Mouse (Mus musculus): ENCODE measurements around the gene Tex36. TPM values are rescaled to one million over a fixed set of nuclear protein-coding genes. Genes with fewer than 3 reads are reported as not detected.

Gene Tex36
- not detected in 2 replicates for polyA plus RNA-seq (2015; fragmentation: Nextera tagmentation; extraction: Ambion mirVana)

- Histone ChIP-seq H3K4me2 (no peak within 1 kb of the TSS), H3K36me3 (no peaks in the 10 kb centered on the region), H3K9me3 (no peaks in the 10 kb centered on the region), H3K4me3 (no peak within 1 kb of the TSS), H3K27me3 (no peaks in the 10 kb centered on the region), H3K9ac (no peak within 1 kb of the TSS), H3K27ac (replicated peaks) (no peak within 1 kb of the TSS), H3K4me1 (replicated peaks) (peaks cover 2% of the 10 kb centered on the region; the same call in 1 of the 2 replicates)
- 65% methylated on average over 2 of the region's 2 CpGs for WGBS
- ATAC-seq (ENCODE audit: low read depth), result no peak
Measured at GRCm38 (mm10) chr7:133602058-133602457, at the start of gene Tex36. Gene Tex36 (minus strand): TSS chr7:133602158.

- ATAC-seq (ENCODE audit: low read depth), result no peak
- peaks cover 91% of the 10 kb centered on the region for H3K36me3 ChIP-seq
- no peaks in the 10 kb centered on the region for H3K27me3 ChIP-seq
- no peak overlapping the region for H3K27ac ChIP-seq (replicated peaks)
- no peak overlapping the region for H3K4me2 ChIP-seq
- no peak overlapping the region for H3K9ac ChIP-seq
- WGBS, result 90% methylated on average over 6 of the region's 6 CpGs
- no peak overlapping the region for H3K4me3 ChIP-seq
- no peaks in the 10 kb centered on the region for H3K4me1 ChIP-seq (replicated peaks)
- no peaks in the 10 kb centered on the region for H3K9me3 ChIP-seq
Measured at GRCm38 (mm10) chr7:133645716-133646115, 43.8 kb upstream of the Tex36 start.

GRCm38 (mm10) chr7:133638821-133639220, 36.9 kb upstream of the Tex36 start:
- H3K9ac ChIP-seq, result peak overlapping the region; percentile 86; the same call in 1 of the 2 replicates
- WGBS, result 90% methylated on average over 13 of the region's 13 CpGs
- H3K27ac ChIP-seq (replicated peaks), result no peak overlapping the region
- peak overlapping the region; percentile 67; the same call in 1 of the 2 replicates for H3K4me3 ChIP-seq
- H3K9me3 ChIP-seq, result no peaks in the 10 kb centered on the region
- H3K36me3 ChIP-seq, result peaks cover 41% of the 10 kb centered on the region
- peaks cover 15% of the 10 kb centered on the region for H3K4me1 ChIP-seq (replicated peaks)
- ATAC-seq (ENCODE audit: low read depth), result no peak
- no peaks in the 10 kb centered on the region for H3K27me3 ChIP-seq
- H3K4me2 ChIP-seq, result peak overlapping the region; percentile 95

- no peaks in the 10 kb centered on the region for H3K27me3 ChIP-seq
- H3K4me3 ChIP-seq, result peak overlapping the region; percentile 67
- H3K4me2 ChIP-seq, result peak overlapping the region; percentile 95
- WGBS, result 17% methylated on average over 13 of the region's 13 CpGs
- H3K27ac ChIP-seq (replicated peaks), result peak overlapping the region; percentile 96
- H3K9me3 ChIP-seq, result no peaks in the 10 kb centered on the region
- peaks cover 15% of the 10 kb centered on the region for H3K4me1 ChIP-seq (replicated peaks)
- no peak for ATAC-seq (ENCODE audit: low read depth)
- H3K9ac ChIP-seq, result peak overlapping the region; percentile 86
- H3K36me3 ChIP-seq, result peaks cover 36% of the 10 kb centered on the region
Measured at GRCm38 (mm10) chr7:133638306-133638705, 36.3 kb upstream of the Tex36 start.

- under 1% methylated on average over 80 of the region's 81 CpGs for WGBS
- H3K27ac ChIP-seq (replicated peaks), result peak within 1 kb of the TSS; percentile 96
- peak; percentile 99 for ATAC-seq (ENCODE audit: low read depth)
Measured at GRCm38 (mm10) chr7:133637361-133638305, 35.7 kb upstream of the Tex36 start, which contains the start of gene Edrf1. Gene Edrf1 (plus strand): TSS chr7:133637543.

GRCm38 (mm10) chr7:133636738-133637352, 34.9 kb upstream of the Tex36 start:
- Histone ChIP-seq H3K4me1 (replicated peaks) (peaks cover 15% of the 10 kb centered on the region), H3K36me3 (peaks cover 22% of the 10 kb centered on the region), H3K9me3 (no peaks in the 10 kb centered on the region), H3K9ac (peak overlapping the region; percentile 88), H3K4me3 (peak overlapping the region; percentile 67), H3K27me3 (no peaks in the 10 kb centered on the region), H3K27ac (replicated peaks) (peak overlapping the region; percentile 96), H3K4me2 (peak overlapping the region; percentile 68)
- ATAC-seq (ENCODE audit: low read depth), result peak; percentile 57
- 2% methylated on average over 21 of the region's 21 CpGs for WGBS

More at GRCm38 (mm10) chr7:133637361-133638305, 35.7 kb upstream of the Tex36 start, which contains the start of gene Edrf1:
- peak within 1 kb of the TSS; percentile 95 for H3K4me2 ChIP-seq
- H3K36me3 ChIP-seq, result peaks cover 29% of the 10 kb centered on the region
- peak within 1 kb of the TSS; percentile 88 for H3K9ac ChIP-seq
- no peaks in the 10 kb centered on the region for H3K9me3 ChIP-seq
- H3K4me3 ChIP-seq, result peak within 1 kb of the TSS; percentile 67
- H3K4me1 ChIP-seq (replicated peaks), result peaks cover 15% of the 10 kb centered on the region
- H3K27me3 ChIP-seq, result no peaks in the 10 kb centered on the region

- H3K36me3 ChIP-seq, result peaks cover 10% of the 10 kb centered on the region; the same call in 1 of the 2 replicates
- H3K4me1 ChIP-seq (replicated peaks), result peaks cover 15% of the 10 kb centered on the region
- H3K4me3 ChIP-seq, result no peak overlapping the region
- WGBS, result 61% methylated on average over 10 of the region's 12 CpGs
- H3K27me3 ChIP-seq, result no peaks in the 10 kb centered on the region
- no peak overlapping the region for H3K9ac ChIP-seq
- no peak overlapping the region for H3K27ac ChIP-seq (replicated peaks)
- H3K9me3 ChIP-seq, result no peaks in the 10 kb centered on the region
- no peak for ATAC-seq (ENCODE audit: low read depth)
- H3K4me2 ChIP-seq, result no peak overlapping the region
Measured at GRCm38 (mm10) chr7:133634932-133635650, 33.1 kb upstream of the Tex36 start.

GRCm38 (mm10) chr7:133632476-133632875, 30.5 kb upstream of the Tex36 start:
- ATAC-seq (ENCODE audit: low read depth), result no peak
- no peak overlapping the region for H3K9ac ChIP-seq
- H3K9me3 ChIP-seq, result no peaks in the 10 kb centered on the region
- no peaks in the 10 kb centered on the region for H3K36me3 ChIP-seq
- H3K4me1 ChIP-seq (replicated peaks), result 0 out of 2 replicates have a peak, but pooled peaks cover under 1% of the 10 kb centered on the region
- no peak overlapping the region for H3K27ac ChIP-seq (replicated peaks)
- H3K4me2 ChIP-seq, result no peak overlapping the region
- H3K4me3 ChIP-seq, result no peak overlapping the region
- H3K27me3 ChIP-seq, result no peaks in the 10 kb centered on the region
- WGBS, result 30% methylated on average over 2 of the region's 2 CpGs

GRCm38 (mm10) chr7:133630821-133631220, 28.9 kb upstream of the Tex36 start:
- 87% methylated on average over 5 of the region's 5 CpGs for WGBS
- ATAC-seq (ENCODE audit: low read depth), result no peak
- Histone ChIP-seq H3K4me3 (no peak overlapping the region), H3K4me1 (replicated peaks) (0 out of 2 replicates have a peak, but pooled peaks cover 4% of the 10 kb centered on the region), H3K36me3 (no peaks in the 10 kb centered on the region), H3K9ac (no peak overlapping the region), H3K4me2 (no peak overlapping the region), H3K27me3 (no peaks in the 10 kb centered on the region), H3K9me3 (no peaks in the 10 kb centered on the region), H3K27ac (replicated peaks) (no peak overlapping the region)

GRCm38 (mm10) chr7:133627184-133627936, 25.4 kb upstream of the Tex36 start:
- Histone ChIP-seq H3K4me2 (no peak overlapping the region), H3K36me3 (no peaks in the 10 kb centered on the region), H3K9ac (no peak overlapping the region), H3K27ac (replicated peaks) (no peak overlapping the region), H3K4me3 (no peak overlapping the region), H3K27me3 (no peaks in the 10 kb centered on the region), H3K9me3 (no peaks in the 10 kb centered on the region), H3K4me1 (replicated peaks) (0 out of 2 replicates have a peak, but pooled peaks cover 4% of the 10 kb centered on the region)
- WGBS, result 45% methylated on average over 14 of the region's 14 CpGs
- no peak for ATAC-seq (ENCODE audit: low read depth)

GRCm38 (mm10) chr7:133623226-133623625, 21.3 kb upstream of the Tex36 start:
- 86% methylated on average over 5 of the region's 5 CpGs for WGBS
- Histone ChIP-seq H3K9ac (no peak overlapping the region), H3K27ac (replicated peaks) (no peak overlapping the region), H3K9me3 (no peaks in the 10 kb centered on the region), H3K36me3 (no peaks in the 10 kb centered on the region), H3K27me3 (no peaks in the 10 kb centered on the region), H3K4me3 (no peak overlapping the region), H3K4me1 (replicated peaks) (peaks cover 14% of the 10 kb centered on the region), H3K4me2 (no peak overlapping the region)
- no peak for ATAC-seq (ENCODE audit: low read depth)
